In the genomic region with DNA sequence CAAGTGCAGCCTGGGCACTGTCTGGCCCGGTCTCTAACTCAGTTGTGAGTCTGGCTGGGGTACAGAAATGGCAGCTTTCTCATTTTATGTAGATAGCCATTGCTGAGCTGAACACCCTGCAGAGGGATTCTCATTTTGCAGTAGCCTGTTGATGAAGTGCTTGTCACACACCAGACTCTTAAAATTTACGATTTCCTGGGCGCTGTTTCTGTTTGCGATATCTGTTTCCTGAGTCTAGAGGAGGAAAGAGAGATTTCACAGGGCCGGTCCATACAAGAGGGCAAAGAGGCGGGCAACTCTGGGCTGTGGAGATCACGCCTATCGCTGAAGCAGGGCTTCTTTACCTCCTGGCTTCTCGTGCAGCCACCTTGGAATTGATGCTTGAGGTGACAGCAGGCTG, we compare ENCODE assay signal across 22 mouse cellular contexts. TPM values are rescaled to one million over a fixed set of nuclear protein-coding genes. Genes with fewer than 3 reads are reported as not detected.
DNase-seq lines count a peak whose midpoint lies in the region; ATAC-seq and TF ChIP-seq lines count a peak whose summit lies in the region.
"Had no signal": no experiment of that assay in that cellular context is flagged by ENCODE, and none has a peak within 500 bp of the region (broad histone marks: within the 10 kb centered on the region; RNA-seq: fewer than 3 reads in every experiment).

No protein-coding gene starts in this region.

- H3K9ac ChIP-seq in liver, embryonic 12.5 days: no peak overlapping the region
- H3K9ac ChIP-seq in MEL (ENCODE audit: control insufficient read depth, low read depth, low read length, poor library complexity, severe bottlenecking): 0 out of 2 replicates have a peak overlapping the region, but pooled peaks have one; percentile 5
- no peak overlapping the region for H3K9ac ChIP-seq in kidney, embryonic 16.5 days (replicated peaks; ENCODE audit: low read length)
- H3K9ac ChIP-seq: embryonic facial prominence, embryonic 13.5 days; embryonic facial prominence, embryonic 15.5 days; forebrain, embryonic 12.5 days had no signal

- TF ChIP-seq EP300 in MEL (IDR thresholded peaks at IDR 0.05; ENCODE audit: low read depth in 1 of 2, low read length in 2 of 2): peak; percentile 29 to 70; a peak in 3 of 4 replicates

- no peaks in the 10 kb centered on the region for H3K79me2 ChIP-seq in MEL (ENCODE audit: control insufficient read depth, insufficient read depth, low read length, poor library complexity)

- H3K4me2 ChIP-seq in liver, embryonic 12.5 days: no peak overlapping the region
- no peak overlapping the region for H3K4me2 ChIP-seq in kidney, embryonic 16.5 days (replicated peaks; ENCODE audit: low read depth, low read length)
- H3K4me2 ChIP-seq: embryonic facial prominence, embryonic 13.5 days; embryonic facial prominence, embryonic 15.5 days; forebrain, embryonic 12.5 days had no signal

- no peaks in the 10 kb centered on the region for H3K9me3 ChIP-seq in liver, embryonic 12.5 days (replicated peaks)
- no peaks in the 10 kb centered on the region for H3K9me3 ChIP-seq in MEL (replicated peaks; ENCODE audit: insufficient read depth, low read length)
- H3K9me3 ChIP-seq in kidney, embryonic 16.5 days (ENCODE audit: low read length): no peaks in the 10 kb centered on the region
- H3K9me3 ChIP-seq: embryonic facial prominence, embryonic 13.5 days; embryonic facial prominence, embryonic 15.5 days; forebrain, embryonic 12.5 days had no signal

- H3K27ac ChIP-seq in liver, embryonic 12.5 days: peak overlapping the region; percentile 26; the same call in 1 of the 2 replicates
- peak overlapping the region; percentile 67 for H3K27ac ChIP-seq in MEL (ENCODE audit: control insufficient read depth, low read depth, low read length)
- no peak overlapping the region for H3K27ac ChIP-seq in kidney, embryonic 16.5 days (ENCODE audit: low read length)
- H3K27ac ChIP-seq: embryonic facial prominence, embryonic 13.5 days; embryonic facial prominence, embryonic 15.5 days; forebrain, embryonic 10.5 days; forebrain, embryonic 12.5 days had no signal

- no peak for TF ChIP-seq RAD21 in MEL (IDR thresholded peaks at IDR 0.05; ENCODE audit: low read depth, low read length)

- H3K4me1 ChIP-seq in liver, embryonic 12.5 days: peaks cover 44% of the 10 kb centered on the region
- peaks cover 14 to 24% of the 10 kb centered on the region in 2 experiments for H3K4me1 ChIP-seq in MEL (ENCODE audit: control insufficient read depth in 1 of 2, insufficient read depth in 2 of 2, low read length in 2 of 2)
- peaks cover 14% of the 10 kb centered on the region; the same call in 1 of the 2 replicates for H3K4me1 ChIP-seq in kidney, embryonic 16.5 days (ENCODE audit: insufficient read depth, low read length)
- H3K4me1 ChIP-seq: embryonic facial prominence, embryonic 13.5 days; forebrain, embryonic 12.5 days had no signal

- no peaks in the 10 kb centered on the region for H3K27me3 ChIP-seq in liver, embryonic 12.5 days (replicated peaks)
- no peaks in the 10 kb centered on the region for H3K27me3 ChIP-seq in MEL (ENCODE audit: control insufficient read depth in 1 of 2, insufficient read depth in 2 of 2, low read length in 2 of 2)
- no peaks in the 10 kb centered on the region for H3K27me3 ChIP-seq in kidney, embryonic 16.5 days (ENCODE audit: insufficient read depth, low read length)
- H3K27me3 ChIP-seq: embryonic facial prominence, embryonic 13.5 days; embryonic facial prominence, embryonic 15.5 days; forebrain, embryonic 12.5 days; Patski had no signal

- H3K36me3 ChIP-seq in liver, embryonic 12.5 days: peaks cover 39% of the 10 kb centered on the region
- peaks cover 2 to 21% of the 10 kb centered on the region in 2 experiments; a peak in 3 of 4 replicates for H3K36me3 ChIP-seq in MEL (ENCODE audit: control insufficient read depth in 1 of 2, insufficient read depth in 2 of 2, low read length in 2 of 2)
- peaks cover 27% of the 10 kb centered on the region for H3K36me3 ChIP-seq in kidney, embryonic 16.5 days (ENCODE audit: insufficient read depth, low read length)

- ATAC-seq in liver, embryonic 12.5 days: no peak
- 0 out of 2 replicates have a peak, but pooled peaks have one; percentile 43 for ATAC-seq in megakaryocyte progenitor cell, adult 5-6 weeks (replicated peaks; ENCODE audit: poor library complexity)
- no peak for ATAC-seq in kidney, embryonic 16.5 days (ENCODE audit: low FRiP score, low TSS enrichment)
- ATAC-seq: forebrain, embryonic 14.5 days; forebrain, embryonic 16.5 days; Patski had no signal

- TF ChIP-seq POLR2A in MEL (IDR thresholded peaks at IDR 0.05; ENCODE audit: control insufficient read depth in 1 of 2, insufficient read depth in 1 of 2, low read depth in 1 of 2, low read length in 2 of 2, poor library complexity in 1 of 2): no peak

- no peak overlapping the region for H3K4me3 ChIP-seq in liver, embryonic 12.5 days
- 0 out of 4 replicates have a peak overlapping the region, but pooled peaks of 1 of the 2 experiments have one; percentile 5 for H3K4me3 ChIP-seq in MEL (ENCODE audit: control insufficient read depth in 1 of 2, insufficient read depth in 1 of 2, low read depth in 2 of 2, low read length in 2 of 2)
- H3K4me3 ChIP-seq in kidney, embryonic 16.5 days (ENCODE audit: low read length): no peak overlapping the region
- H3K4me3 ChIP-seq: embryonic facial prominence, embryonic 13.5 days; embryonic facial prominence, embryonic 15.5 days; erythroblast, embryonic 14.5 days; forebrain, embryonic 10.5 days; forebrain, embryonic 12.5 days had no signal

- WGBS in liver, embryonic 12.5 days (ENCODE audit: insufficient replicate concordance): 46% methylated on average over 9 of the region's 9 CpGs
- 58% methylated on average over 9 of the region's 9 CpGs for WGBS in kidney, embryonic 16.5 days

- DNase-seq in liver: no peak
- DNase-seq in MEL (ENCODE audit: low read depth, low spot score): peak; percentile 62
- peak; percentile 62 for DNase-seq in MEL-GATA-1-ER (ENCODE audit: extremely low read depth, low read depth)
- no peak for DNase-seq in urinary bladder, postnatal 4 days (ENCODE audit: low spot score in 2 of 2)
- DNase-seq: cerebellum, adult 11 months; cerebellum, adult 18-20 months; cerebellum, adult 8-10 months; cerebellum, adult 9-11 months; cerebellum, postnatal 14 days; cerebellum, postnatal 36 days; embryo, embryonic 11 days had no signal

- no peak for TF ChIP-seq CTCF in MEL (IDR thresholded peaks at IDR 0.05 in 2 of 3, conservative IDR thresholded peaks at IDR 0.05 in 1 of 3; ENCODE audit: control insufficient read depth in 1 of 3, insufficient read depth in 1 of 3, low read depth in 2 of 3, low read length in 3 of 3, poor library complexity in 1 of 3, severe bottlenecking in 1 of 3)

TF ChIP-seq in MEL, 35 proteins besides CTCF, POLR2A, EP300 and RAD21 (continues in another document):
- no peak for TF ChIP-seq NELFE (IDR thresholded peaks at IDR 0.05; ENCODE audit: low read depth, low read length)
- no peak for TF ChIP-seq POLR2AphosphoS5 (IDR thresholded peaks at IDR 0.05; ENCODE audit: borderline replicate concordance, low read depth, low read length)
- TF ChIP-seq GABPA (IDR thresholded peaks at IDR 0.05; ENCODE audit: low read depth, low read length): no peak
- no peak for TF ChIP-seq SMC3 (IDR thresholded peaks at IDR 0.05; ENCODE audit: low read depth, low read length)
- no peak for TF ChIP-seq TBP (IDR thresholded peaks at IDR 0.05; ENCODE audit: low read depth, low read length)
- no peak for TF ChIP-seq USF1 (IDR thresholded peaks at IDR 0.05; ENCODE audit: low read depth, low read length)
- no peak for TF ChIP-seq KAT2A (conservative IDR thresholded peaks at IDR 0.05; ENCODE audit: low read depth, low read length)
- no peak for TF ChIP-seq ZKSCAN1 (IDR thresholded peaks at IDR 0.05; ENCODE audit: low read depth, low read length)
- no peak for TF ChIP-seq E2F4 (IDR thresholded peaks at IDR 0.05; ENCODE audit: borderline replicate concordance, low read depth, low read length)
- no peak for TF ChIP-seq ELF1 (IDR thresholded peaks at IDR 0.05; ENCODE audit: low read depth, low read length)
- TF ChIP-seq ZNF384 (IDR thresholded peaks at IDR 0.05; ENCODE audit: low read depth, low read length): no peak
- TF ChIP-seq CHD2 (IDR thresholded peaks at IDR 0.05; ENCODE audit: low read length): no peak
- TF ChIP-seq BHLHE40 (IDR thresholded peaks at IDR 0.05; ENCODE audit: borderline replicate concordance, low read depth, low read length): no peak
- no peak for TF ChIP-seq TAL1 (IDR thresholded peaks at IDR 0.05; ENCODE audit: low read length)
- peak; percentile 67; the same call in 1 of the 2 replicates for TF ChIP-seq ETS1 (IDR thresholded peaks at IDR 0.05; ENCODE audit: low read depth, low read length)
- peak; percentile 68; the same call in 1 of the 2 replicates for TF ChIP-seq RCOR1 (IDR thresholded peaks at IDR 0.05; ENCODE audit: low read depth, low read length)

RNA-seq across cellular contexts. Expression of gene Rangap1, which starts 20.3 kb away (rescaled TPM):
- 113 and 121 TPM in 2 replicates for polyA plus RNA-seq in liver, embryonic 12.5 days (2016; fragmentation: Nextera tagmentation; extraction: Ambion mirVana)
- total RNA-seq in MEL (2012; rRNA removed): 191 and 197 TPM in 2 replicates
- 100 to 1,000 TPM in 1 of 2 experiments, not detected in 1; 281 TPM for polyA plus RNA-seq in MEL (2012; ENCODE audit: insufficient read depth in 1 of 2, insufficient read length in 2 of 2, low read depth in 1 of 2, low replicate concordance in 2 of 2, missing spikeins in 1 of 2)
- 44.1 and 46.9 TPM in 2 replicates for total RNA-seq in megakaryocyte progenitor cell, adult 5-6 weeks (2015)
- 106 and 129 TPM in 2 replicates for total RNA-seq in megakaryocyte progenitor cell, adult 5-6 weeks (2017)
- 101 and 109 TPM in 2 replicates for polyA plus RNA-seq in kidney, embryonic 16.5 days (2015; fragmentation: Nextera tagmentation; extraction: Ambion mirVana)

RNA-seq across cellular contexts. Expression of gene Zc3h7b, which starts 20.8 kb away (rescaled TPM):
- 9.8 and 10.0 TPM in 2 replicates for polyA plus RNA-seq in liver, embryonic 12.5 days (2016; fragmentation: Nextera tagmentation; extraction: Ambion mirVana)
- total RNA-seq in MEL (2012; rRNA removed): 16.9 and 18.2 TPM in 2 replicates
- 100 to 1,000 TPM in 1 of 2 experiments, 10 to 100 TPM in 1; 41.5 to 108 TPM for polyA plus RNA-seq in MEL (2012; ENCODE audit: insufficient read depth in 1 of 2, insufficient read length in 2 of 2, low read depth in 1 of 2, low replicate concordance in 2 of 2, missing spikeins in 1 of 2)
- 19.3 and 20.5 TPM in 2 replicates for total RNA-seq in megakaryocyte progenitor cell, adult 5-6 weeks (2015)
- total RNA-seq in megakaryocyte progenitor cell, adult 5-6 weeks (2017): 16.0 and 17.8 TPM in 2 replicates
- 35.1 and 40.3 TPM in 2 replicates for polyA plus RNA-seq in kidney, embryonic 16.5 days (2015; fragmentation: Nextera tagmentation; extraction: Ambion mirVana)

RNA-seq across cellular contexts. Expression of gene Tef, which starts 36.6 kb away (rescaled TPM):
- 8.4 and 9.5 TPM in 2 replicates for polyA plus RNA-seq in liver, embryonic 12.5 days (2016; fragmentation: Nextera tagmentation; extraction: Ambion mirVana)
- total RNA-seq in MEL (2012; rRNA removed): 11.6 and 12.3 TPM in 2 replicates
- 10 to 100 TPM in 1 of 2 experiments, not detected in 1; 21.7 TPM for polyA plus RNA-seq in MEL (2012; ENCODE audit: insufficient read depth in 1 of 2, insufficient read length in 2 of 2, low read depth in 1 of 2, low replicate concordance in 2 of 2, missing spikeins in 1 of 2)
- total RNA-seq in megakaryocyte progenitor cell, adult 5-6 weeks (2015): 4.9 and 5.1 TPM in 2 replicates
- 10.4 and 11.0 TPM in 2 replicates for total RNA-seq in megakaryocyte progenitor cell, adult 5-6 weeks (2017)
- polyA plus RNA-seq in kidney, embryonic 16.5 days (2015; fragmentation: Nextera tagmentation; extraction: Ambion mirVana): 25.7 and 28.9 TPM in 2 replicates

Comparison
In these comparisons a context has a peak if more than half of its experiments do, and no peak if none do; other contexts are left out.
1. DNase-seq: peak in MEL (single experiment) and MEL-GATA-1-ER (single experiment); none in liver (single experiment) and urinary bladder, postnatal 4 days (0 of 2).